Mouse (Mus musculus): ENCODE results near the gene Bub1b. TPM values are rescaled to one million over a fixed set of nuclear protein-coding genes. Genes with fewer than 3 reads are reported as not detected.
A peak's percentile ranks its signal among the peaks of the same experiment; 100 is the strongest.

Bub1b gene
- polyA plus RNA-seq, 1 experiment from 2014 or later = 11.4 TPM

DNA sequence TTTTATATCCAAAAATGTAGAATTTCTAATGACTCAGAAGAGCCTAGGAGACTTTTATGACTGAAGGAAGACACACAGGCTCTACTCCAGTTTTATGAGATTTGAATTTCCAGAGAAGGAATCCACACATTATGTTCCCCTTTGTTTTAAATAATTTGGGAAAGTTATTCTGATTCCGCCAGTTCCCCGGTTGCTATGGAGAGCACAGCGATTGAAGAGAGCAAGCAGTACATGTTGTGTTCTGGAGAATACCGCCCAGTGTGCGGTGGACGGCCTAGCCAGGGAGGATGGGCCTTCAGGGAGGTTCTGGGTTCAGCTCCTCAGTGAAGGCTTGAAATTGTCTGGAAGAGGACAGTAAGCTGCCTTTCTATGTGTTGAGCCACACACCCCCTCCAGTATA is 31.3 kb downstream of the Bub1b start:
- TF ChIP-seq EP300 (optimal IDR thresholded peaks at IDR 0.05) = no peak
- no peak for TF ChIP-seq CTCF (IDR thresholded peaks at IDR 0.05; ENCODE audit: low read depth)
- ATAC-seq (ENCODE audit: low FRiP score, low TSS enrichment) (no peak), DNase-seq (ENCODE audit: low spot score) (no peak)
- Histone ChIP-seq H3K36me3 (ENCODE audit: control insufficient read depth, insufficient read depth, low read length) (peaks cover 12% of the 10 kb centered on the region; the same call in 1 of the 2 replicates), H3K4me1 (replicated peaks; ENCODE audit: control insufficient read depth, insufficient read depth) (no peaks in the 10 kb centered on the region), H3K9ac (ENCODE audit: low read length) (no peak overlapping the region), H3K4me3 (ENCODE audit: low read depth, low read length) (no peak overlapping the region), H3K9me3 (ENCODE audit: control insufficient read depth, low read length) (no peaks in the 10 kb centered on the region), H3K27me3 (ENCODE audit: control insufficient read depth, insufficient read depth, low read length) (no peaks in the 10 kb centered on the region), H3K27ac (replicated peaks) (no peak overlapping the region), H3K4me2 (replicated peaks; ENCODE audit: low read depth) (no peak overlapping the region)
- 87% methylated on average over 6 of the region's 6 CpGs for WGBS

DNA sequence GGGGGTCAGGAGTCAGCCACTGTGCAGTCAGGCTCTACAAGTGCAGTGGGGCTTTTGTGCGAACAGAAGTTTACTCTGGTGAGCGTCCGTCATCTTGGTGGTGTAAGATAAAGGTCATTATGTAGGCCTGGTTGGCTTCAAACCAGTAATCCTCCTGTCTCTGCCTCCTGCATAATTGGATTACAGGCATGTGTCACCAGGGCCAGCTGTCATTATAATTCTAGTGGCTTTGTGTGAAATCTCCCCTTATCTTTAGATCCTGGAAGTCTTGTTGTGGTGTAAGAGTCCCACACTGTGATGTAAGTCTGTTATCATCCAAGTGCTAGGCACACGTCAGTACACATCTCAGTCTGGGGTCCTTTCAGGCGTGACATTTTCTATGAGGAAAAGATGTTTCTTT is 35.4 kb downstream of the Bub1b start:
- WGBS = 79% methylated on average over 5 of the region's 5 CpGs
- Histone ChIP-seq H3K27ac (replicated peaks) (no peak overlapping the region), H3K4me3 (ENCODE audit: low read depth, low read length) (no peak overlapping the region), H3K9ac (ENCODE audit: low read length) (no peak overlapping the region), H3K4me2 (replicated peaks; ENCODE audit: low read depth) (no peak overlapping the region), H3K27me3 (ENCODE audit: control insufficient read depth, insufficient read depth, low read length) (no peaks in the 10 kb centered on the region), H3K36me3 (ENCODE audit: control insufficient read depth, insufficient read depth, low read length) (peaks cover 12% of the 10 kb centered on the region; the same call in 1 of the 2 replicates), H3K4me1 (replicated peaks; ENCODE audit: control insufficient read depth, insufficient read depth) (no peaks in the 10 kb centered on the region), H3K9me3 (ENCODE audit: control insufficient read depth, low read length) (no peaks in the 10 kb centered on the region)
- no peak for DNase-seq (ENCODE audit: low spot score)
- TF ChIP-seq CTCF (IDR thresholded peaks at IDR 0.05; ENCODE audit: low read depth) (no peak), EP300 (optimal IDR thresholded peaks at IDR 0.05) (no peak)
- ATAC-seq (ENCODE audit: low FRiP score, low TSS enrichment) = no peak

- Histone ChIP-seq H3K4me1 (replicated peaks; ENCODE audit: control insufficient read depth, insufficient read depth) (no peaks in the 10 kb centered on the region), H3K9me3 (ENCODE audit: control insufficient read depth, low read length) (no peaks in the 10 kb centered on the region), H3K9ac (ENCODE audit: low read length) (no peak overlapping the region), H3K27ac (replicated peaks) (no peak overlapping the region), H3K4me3 (ENCODE audit: low read depth, low read length) (no peak overlapping the region), H3K36me3 (ENCODE audit: control insufficient read depth, insufficient read depth, low read length) (peaks cover 9% of the 10 kb centered on the region; the same call in 1 of the 2 replicates), H3K27me3 (ENCODE audit: control insufficient read depth, insufficient read depth, low read length) (no peaks in the 10 kb centered on the region), H3K4me2 (replicated peaks; ENCODE audit: low read depth) (no peak overlapping the region)
- TF ChIP-seq EP300 (optimal IDR thresholded peaks at IDR 0.05) (no peak), CTCF (IDR thresholded peaks at IDR 0.05; ENCODE audit: low read depth) (no peak)
- DNase-seq (ENCODE audit: low spot score) (no peak), ATAC-seq (ENCODE audit: low FRiP score, low TSS enrichment) (no peak)
- WGBS = 74% methylated on average over 5 of the region's 5 CpGs
Observed at GRCm38 (mm10) chr2:118637258-118637657, 39.2 kb downstream of the Bub1b start.

- no peak overlapping the region for H3K27ac ChIP-seq (replicated peaks)
- no peaks in the 10 kb centered on the region for H3K9me3 ChIP-seq (ENCODE audit: control insufficient read depth, low read length)
- H3K36me3 ChIP-seq (ENCODE audit: control insufficient read depth, insufficient read depth, low read length) = peaks cover 7% of the 10 kb centered on the region; the same call in 1 of the 2 replicates
- ATAC-seq (ENCODE audit: low FRiP score, low TSS enrichment) (peak; percentile 76), DNase-seq (ENCODE audit: low spot score) (peak; percentile 72)
- H3K4me3 ChIP-seq (ENCODE audit: low read depth, low read length) = no peak overlapping the region
- no peaks in the 10 kb centered on the region for H3K4me1 ChIP-seq (replicated peaks; ENCODE audit: control insufficient read depth, insufficient read depth)
- peak; percentile 91 for TF ChIP-seq CTCF (IDR thresholded peaks at IDR 0.05; ENCODE audit: low read depth)
- no peak for TF ChIP-seq EP300 (optimal IDR thresholded peaks at IDR 0.05)
- WGBS = 29% methylated on average over 8 of the region's 8 CpGs
- no peak overlapping the region for H3K9ac ChIP-seq (ENCODE audit: low read length)
- H3K4me2 ChIP-seq (replicated peaks; ENCODE audit: low read depth) = no peak overlapping the region
- no peaks in the 10 kb centered on the region for H3K27me3 ChIP-seq (ENCODE audit: control insufficient read depth, insufficient read depth, low read length)
Observed at GRCm38 (mm10) chr2:118637888-118638526, 40.0 kb downstream of the Bub1b start.

GRCm38 (mm10) chr2:118638686-118639085 is 40.7 kb downstream of the Bub1b start:
- 84% methylated on average over 8 of the region's 8 CpGs for WGBS
- Histone ChIP-seq H3K27me3 (ENCODE audit: control insufficient read depth, insufficient read depth, low read length) (no peaks in the 10 kb centered on the region), H3K9ac (ENCODE audit: low read length) (no peak overlapping the region), H3K4me1 (replicated peaks; ENCODE audit: control insufficient read depth, insufficient read depth) (no peaks in the 10 kb centered on the region), H3K27ac (replicated peaks) (no peak overlapping the region), H3K4me2 (replicated peaks; ENCODE audit: low read depth) (no peak overlapping the region), H3K4me3 (ENCODE audit: low read depth, low read length) (no peak overlapping the region), H3K36me3 (ENCODE audit: control insufficient read depth, insufficient read depth, low read length) (peaks cover 10% of the 10 kb centered on the region; the same call in 1 of the 2 replicates), H3K9me3 (ENCODE audit: control insufficient read depth, low read length) (no peaks in the 10 kb centered on the region)
- TF ChIP-seq EP300 (optimal IDR thresholded peaks at IDR 0.05) (no peak), CTCF (IDR thresholded peaks at IDR 0.05; ENCODE audit: low read depth) (no peak)
- DNase-seq (ENCODE audit: low spot score) = no peak
- ATAC-seq (ENCODE audit: low FRiP score, low TSS enrichment) = no peak

DNA sequence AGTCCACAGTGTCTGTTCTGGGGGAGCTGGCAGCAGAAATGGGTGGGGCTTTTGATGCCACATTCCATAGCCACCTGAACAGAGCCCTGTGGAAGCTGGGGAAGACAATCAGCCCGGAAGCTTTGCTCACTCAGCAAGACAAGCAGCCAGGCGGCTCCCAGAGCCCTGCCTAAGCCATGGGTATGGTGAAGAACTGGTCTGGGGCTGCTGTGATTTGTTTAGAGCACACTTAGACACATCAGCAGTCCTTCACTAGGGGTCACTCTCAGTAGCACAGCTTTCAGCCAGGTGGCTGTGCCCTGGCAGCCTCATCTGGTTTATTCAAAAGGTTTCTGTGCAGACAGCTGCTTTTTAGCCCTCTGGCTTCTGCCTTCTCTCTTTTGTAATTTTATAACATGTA is 43.1 kb downstream of the Bub1b start:
- WGBS = 63% methylated on average over 2 of the region's 2 CpGs
- Histone ChIP-seq H3K36me3 (ENCODE audit: control insufficient read depth, insufficient read depth, low read length) (peaks cover 4% of the 10 kb centered on the region; the same call in 1 of the 2 replicates), H3K4me1 (replicated peaks; ENCODE audit: control insufficient read depth, insufficient read depth) (no peaks in the 10 kb centered on the region), H3K4me2 (replicated peaks; ENCODE audit: low read depth) (no peak overlapping the region), H3K27me3 (ENCODE audit: control insufficient read depth, insufficient read depth, low read length) (no peaks in the 10 kb centered on the region), H3K4me3 (ENCODE audit: low read depth, low read length) (no peak overlapping the region), H3K9me3 (ENCODE audit: control insufficient read depth, low read length) (no peaks in the 10 kb centered on the region), H3K27ac (replicated peaks) (no peak overlapping the region), H3K9ac (ENCODE audit: low read length) (no peak overlapping the region)
- ATAC-seq (ENCODE audit: low FRiP score, low TSS enrichment) (no peak), DNase-seq (ENCODE audit: low spot score) (no peak)
- TF ChIP-seq EP300 (optimal IDR thresholded peaks at IDR 0.05) = no peak
- TF ChIP-seq CTCF (IDR thresholded peaks at IDR 0.05; ENCODE audit: low read depth) = peak; percentile 28; the same call in 1 of the 2 replicates

All from stomach, postnatal 0 days (tissue).